ENCODE assay signal across 7 mouse cellular contexts in genomic region chrX:106135916-106136575, GRCm38 (mm10). TPM values are rescaled to one million over a fixed set of nuclear protein-coding genes. Genes with fewer than 3 reads are reported as not detected.
DNase-seq lines count a peak whose midpoint lies in the region; ATAC-seq and TF ChIP-seq lines count a peak whose summit lies in the region.

No protein-coding gene starts in this region.

- H3K27ac ChIP-seq in lung, embryonic 14.5 days (ENCODE audit: low read depth): no peak overlapping the region

- WGBS in lung, embryonic 14.5 days: 44% methylated on average over 12 of the region's 12 CpGs

- H3K9me3 ChIP-seq in lung, embryonic 14.5 days (ENCODE audit: low read depth, low read length): no peaks in the 10 kb centered on the region

- H3K4me3 ChIP-seq in lung, embryonic 14.5 days (ENCODE audit: low read depth, low read length): no peak overlapping the region

- CTCF ChIA-PET in Patski (lab: Charles Lee): interaction anchor here (0.9 kb wide), 1 partner anchor 109 kb away, joined by 3 read pairs; the partner anchor contains the start of gene Atp7a

- POLR2A ChIA-PET in Patski (lab: Charles Lee): no interaction called here

- TF ChIP-seq CTCF in lung, embryonic 14.5 days (IDR thresholded peaks at IDR 0.05; ENCODE audit: low read depth): no peak
- TF ChIP-seq CTCF in Patski (IDR thresholded peaks at IDR 0.05): no peak

- 0 out of 2 replicates have a peak overlapping the region, but pooled peaks have one; percentile 4 for H3K4me2 ChIP-seq in lung, embryonic 14.5 days

- no peaks in the 10 kb centered on the region for H3K4me1 ChIP-seq in lung, embryonic 14.5 days (ENCODE audit: insufficient read depth)

- H3K36me3 ChIP-seq in lung, embryonic 14.5 days (ENCODE audit: insufficient read depth): no peaks in the 10 kb centered on the region

- in situ Hi-C loops in Patski (cut with MboI; ENCODE audit: low pct_unique_long_range_greater_than_20kb): no loop called here

- peak; percentile 2 for DNase-seq in lung, embryonic 14.5 days
- no peak for DNase-seq in lung, postnatal 14 days
- DNase-seq in Patski (ENCODE audit: low read depth, low spot score): no peak
- peak; percentile 1 for DNase-seq in retina, embryonic 14.5 days (ENCODE audit: low spot score)
- DNase-seq in cerebellum, postnatal 10 days: no peak
- DNase-seq in urinary bladder, adult 2 months (ENCODE audit: low spot score): no peak

- H3K9ac ChIP-seq in lung, embryonic 14.5 days: no peak overlapping the region

- no peaks in the 10 kb centered on the region for H3K27me3 ChIP-seq in lung, embryonic 14.5 days (ENCODE audit: insufficient read depth, low read length)
- H3K27me3 ChIP-seq in Patski: peaks cover 17% of the 10 kb centered on the region

- ATAC-seq in lung, embryonic 14.5 days (ENCODE audit: insufficient read depth): no peak
- ATAC-seq in Patski: peak; percentile 87
- peak; percentile 47 to 64 for ATAC-seq in hematopoietic stem cell, adult 5-6 weeks (replicated peaks in 1 of 2; ENCODE audit: insufficient read depth in 1 of 2, low FRiP score in 2 of 2, low TSS enrichment in 1 of 2, low read depth in 1 of 2, poor library complexity in 2 of 2, severe bottlenecking in 2 of 2)

RNA-seq across cellular contexts. Expression of gene Tlr13, which starts 7.0 kb away (rescaled TPM):
- polyA plus RNA-seq in lung, embryonic 14.5 days (2014; fragmentation: Nextera tagmentation; extraction: Ambion mirVana): 0.62 and 0.93 TPM in 2 replicates
- polyA plus RNA-seq in Patski (2021): not detected
- 5.6 and 9.9 TPM in 2 replicates for total RNA-seq in hematopoietic stem cell, adult 5-6 weeks (2017)
- polyA plus RNA-seq in urinary bladder, adult 2 months (2012; rRNA removed): 1.3 TPM in 2 replicates

RNA-seq across cellular contexts. Expression of gene Pgk1, which starts 50.9 kb away (rescaled TPM):
- polyA plus RNA-seq in lung, embryonic 14.5 days (2014; fragmentation: Nextera tagmentation; extraction: Ambion mirVana): 302 and 304 TPM in 2 replicates
- 720 TPM for polyA plus RNA-seq in Patski (2021)
- total RNA-seq in hematopoietic stem cell, adult 5-6 weeks (2017): 208 and 266 TPM in 2 replicates
- polyA plus RNA-seq in urinary bladder, adult 2 months (2012; rRNA removed): 158 and 166 TPM in 2 replicates

Comparison
In these comparisons a context has a peak if more than half of its experiments do, and no peak if none do; other contexts are left out.
1. DNase-seq: peak in lung, embryonic 14.5 days (single experiment) and retina, embryonic 14.5 days (single experiment); none in lung, postnatal 14 days (single experiment), Patski (single experiment), cerebellum, postnatal 10 days (0 of 2) and urinary bladder, adult 2 months (single experiment).